Mouse (Mus musculus): ENCODE measurements at regions not wholly inside any gene's neighbourhood (a gene's known extent, or its start where the extent isn't known, plus 50 kb on each side); places are given as distances from the start of the nearest gene placed in this dataset.

DNA sequence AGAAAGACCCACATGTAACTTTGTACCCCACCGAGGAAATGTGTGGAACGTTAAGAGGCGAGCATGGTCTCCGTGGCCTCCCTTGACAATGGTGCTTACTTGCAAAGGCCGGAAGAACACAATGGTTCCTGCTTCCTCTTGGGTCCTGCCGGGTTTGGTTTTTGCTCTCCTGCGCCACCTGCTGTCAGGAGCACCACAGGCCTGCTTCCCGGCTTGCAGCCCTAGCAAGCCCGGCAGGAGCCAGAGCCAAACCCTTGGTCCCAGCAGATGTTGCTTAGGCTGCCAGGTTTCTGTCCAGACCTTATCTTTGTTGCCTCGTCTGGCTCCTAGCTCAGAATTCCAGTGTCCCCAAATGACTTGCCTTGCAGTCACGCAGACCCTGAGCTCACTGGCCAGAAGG lies 300.2 kb upstream of the Ubash3b start:
- TF ChIP-seq CTCF (IDR thresholded peaks at IDR 0.05; ENCODE audit: insufficient read depth, low read length) (peak; percentile 86), POLR2A (IDR thresholded peaks at IDR 0.05; ENCODE audit: borderline replicate concordance, extremely low read depth, low read depth, low read length) (0 out of 2 replicates have a peak, but pooled peaks have one; percentile 11)
